Mouse (Mus musculus) erythroblast, embryonic 14.5 days (primary cell): ENCODE measurements around the gene Sar1a.

Source experiments
- GATA1 ChIP-seq: IDR thresholded peaks from 2 replicates; pipeline ENCODE4 v1.6.1; 2012; ENCODE audit warnings: low read length, inconsistent platforms, mixed read lengths
- TAL1 ChIP-seq: IDR thresholded peaks from 3 replicates; pipeline ENCODE4 v1.6.1; 2012; ENCODE audit warnings: low read length, inconsistent platforms, mixed read lengths

DNA sequence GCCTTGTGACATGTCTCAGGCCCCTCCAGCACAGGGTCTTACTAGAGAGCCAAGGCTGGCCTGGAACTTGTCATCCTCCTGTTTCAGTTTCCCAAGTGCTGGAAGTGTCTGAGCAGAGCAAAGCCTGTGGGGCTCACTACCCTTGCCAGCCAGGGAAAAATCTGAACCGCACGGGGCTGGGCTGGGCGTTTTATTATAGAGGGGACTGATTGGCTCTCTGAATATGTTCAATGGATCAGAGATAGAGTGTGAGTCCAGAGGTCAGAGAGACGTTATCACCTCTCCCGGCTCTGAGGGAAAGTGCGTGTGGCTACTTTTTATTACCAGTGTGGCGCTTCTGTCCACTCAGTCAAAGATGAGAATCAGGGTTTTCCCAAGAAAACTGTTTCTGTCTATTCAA lies 33.5 kb upstream of the Sar1a start:
- TF ChIP-seq GATA1 (no peak), TAL1 (no peak)
